Mouse (Mus musculus): Measurements from ENCODE around the gene Mab21l1. TPM values are rescaled to one million over a fixed set of nuclear protein-coding genes. Genes with fewer than 3 reads are reported as not detected.

Mab21l1 gene
- polyA plus RNA-seq, 1 experiment from 2014 or later: 32.2 TPM

- 68% methylated on average over 7 of the region's 7 CpGs for WGBS
- Histone ChIP-seq H3K27ac (ENCODE audit: low read length) (no peak overlapping the region), H3K4me1 (replicated peaks; ENCODE audit: control insufficient read depth, insufficient read depth, low read length) (peaks cover 3% of the 10 kb centered on the region), H3K9me3 (ENCODE audit: control insufficient read depth, low read length) (no peaks in the 10 kb centered on the region), H3K27me3 (replicated peaks; ENCODE audit: control insufficient read depth, insufficient read depth, low read length) (peaks cover 13% of the 10 kb centered on the region), H3K4me2 (ENCODE audit: low read length) (no peak overlapping the region), H3K9ac (replicated peaks; ENCODE audit: low read depth, low read length) (no peak overlapping the region), H3K4me3 (replicated peaks; ENCODE audit: low read length) (no peak overlapping the region), H3K36me3 (ENCODE audit: control insufficient read depth, insufficient read depth) (no peaks in the 10 kb centered on the region)
- no peak for ATAC-seq
Measured at GRCm38 (mm10) chr3:55775245-55775644, 7.1 kb upstream of the Mab21l1 start.

GRCm38 (mm10) chr3:55775753-55776152 lies 6.6 kb upstream of the Mab21l1 start:
- no peak for ATAC-seq
- no peaks in the 10 kb centered on the region for H3K9me3 ChIP-seq (ENCODE audit: control insufficient read depth, low read length)
- peaks cover 8% of the 10 kb centered on the region for H3K4me1 ChIP-seq (replicated peaks; ENCODE audit: control insufficient read depth, insufficient read depth, low read length)
- H3K36me3 ChIP-seq (ENCODE audit: control insufficient read depth, insufficient read depth): no peaks in the 10 kb centered on the region
- H3K27me3 ChIP-seq (replicated peaks; ENCODE audit: control insufficient read depth, insufficient read depth, low read length): peaks cover 13% of the 10 kb centered on the region
- no peak overlapping the region for H3K4me2 ChIP-seq (ENCODE audit: low read length)
- 90% methylated on average over 6 of the region's 6 CpGs for WGBS
- H3K27ac ChIP-seq (ENCODE audit: low read length): no peak overlapping the region
- no peak overlapping the region for H3K9ac ChIP-seq (replicated peaks; ENCODE audit: low read depth, low read length)
- no peak overlapping the region for H3K4me3 ChIP-seq (replicated peaks; ENCODE audit: low read length)

- no peak overlapping the region for H3K27ac ChIP-seq (ENCODE audit: low read length)
Measured at GRCm38 (mm10) chr3:55777501-55777900, 4.8 kb upstream of the Mab21l1 start.

GRCm38 (mm10) chr3:55778764-55779730 lies 3.3 kb upstream of the Mab21l1 start:
- ATAC-seq: no peak
- H3K4me1 ChIP-seq (replicated peaks; ENCODE audit: control insufficient read depth, insufficient read depth, low read length): peaks cover 28% of the 10 kb centered on the region
- H3K27ac ChIP-seq (ENCODE audit: low read length): no peak overlapping the region
- no peak overlapping the region for H3K9ac ChIP-seq (replicated peaks; ENCODE audit: low read depth, low read length)
- H3K9me3 ChIP-seq (ENCODE audit: control insufficient read depth, low read length): no peaks in the 10 kb centered on the region
- peaks cover 34% of the 10 kb centered on the region for H3K27me3 ChIP-seq (replicated peaks; ENCODE audit: control insufficient read depth, insufficient read depth, low read length)
- no peak overlapping the region for H3K4me3 ChIP-seq (replicated peaks; ENCODE audit: low read length)
- 28% methylated on average over 8 of the region's 8 CpGs for WGBS
- H3K4me2 ChIP-seq (ENCODE audit: low read length): no peak overlapping the region
- no peaks in the 10 kb centered on the region for H3K36me3 ChIP-seq (ENCODE audit: control insufficient read depth, insufficient read depth)

More at GRCm38 (mm10) chr3:55777501-55777900, 4.8 kb upstream of the Mab21l1 start:
- Histone ChIP-seq H3K4me2 (ENCODE audit: low read length) (no peak overlapping the region), H3K9ac (replicated peaks; ENCODE audit: low read depth, low read length) (no peak overlapping the region), H3K4me3 (replicated peaks; ENCODE audit: low read length) (no peak overlapping the region), H3K27me3 (replicated peaks; ENCODE audit: control insufficient read depth, insufficient read depth, low read length) (peaks cover 24% of the 10 kb centered on the region), H3K4me1 (replicated peaks; ENCODE audit: control insufficient read depth, insufficient read depth, low read length) (peaks cover 16% of the 10 kb centered on the region), H3K9me3 (ENCODE audit: control insufficient read depth, low read length) (no peaks in the 10 kb centered on the region), H3K36me3 (ENCODE audit: control insufficient read depth, insufficient read depth) (no peaks in the 10 kb centered on the region)
- no peak for ATAC-seq
- 51% methylated on average over 4 of the region's 4 CpGs for WGBS

GRCm38 (mm10) chr3:55780120-55781070 lies 1.9 kb upstream of the Mab21l1 start:
- H3K9ac ChIP-seq (replicated peaks; ENCODE audit: low read depth, low read length): peak overlapping the region; percentile 25; the same call in 1 of the 2 replicates

GRCm38 (mm10) chr3:55781429-55782055 lies 768 bp upstream of the Mab21l1 start:
- 18% methylated on average over 5 of the region's 5 CpGs for WGBS
- Histone ChIP-seq H3K9me3 (ENCODE audit: control insufficient read depth, low read length) (no peaks in the 10 kb centered on the region), H3K36me3 (ENCODE audit: control insufficient read depth, insufficient read depth) (no peaks in the 10 kb centered on the region), H3K9ac (replicated peaks; ENCODE audit: low read depth, low read length) (no peak overlapping the region), H3K27ac (ENCODE audit: low read length) (peak overlapping the region; percentile 7; the same call in 1 of the 2 replicates), H3K4me3 (replicated peaks; ENCODE audit: low read length) (no peak overlapping the region), H3K4me1 (replicated peaks; ENCODE audit: control insufficient read depth, insufficient read depth, low read length) (peaks cover 28% of the 10 kb centered on the region), H3K27me3 (replicated peaks; ENCODE audit: control insufficient read depth, insufficient read depth, low read length) (peaks cover 47% of the 10 kb centered on the region), H3K4me2 (ENCODE audit: low read length) (no peak overlapping the region)
- ATAC-seq: no peak

More at GRCm38 (mm10) chr3:55780120-55781070, 1.9 kb upstream of the Mab21l1 start:
- Histone ChIP-seq H3K27me3 (replicated peaks; ENCODE audit: control insufficient read depth, insufficient read depth, low read length) (peaks cover 40% of the 10 kb centered on the region), H3K36me3 (ENCODE audit: control insufficient read depth, insufficient read depth) (no peaks in the 10 kb centered on the region), H3K4me2 (ENCODE audit: low read length) (peak overlapping the region; percentile 48), H3K4me3 (replicated peaks; ENCODE audit: low read length) (peak overlapping the region; percentile 23; the same call in 1 of the 2 replicates), H3K27ac (ENCODE audit: low read length) (no peak overlapping the region), H3K9me3 (ENCODE audit: control insufficient read depth, low read length) (no peaks in the 10 kb centered on the region), H3K4me1 (replicated peaks; ENCODE audit: control insufficient read depth, insufficient read depth, low read length) (peaks cover 28% of the 10 kb centered on the region)
- WGBS: 7% methylated on average over 53 of the region's 53 CpGs
- peak; percentile 58 for ATAC-seq

- Histone ChIP-seq H3K9ac (replicated peaks; ENCODE audit: low read depth, low read length) (peak overlapping the region; percentile 6; the same call in 1 of the 2 replicates), H3K9me3 (ENCODE audit: control insufficient read depth, low read length) (no peaks in the 10 kb centered on the region), H3K4me1 (replicated peaks; ENCODE audit: control insufficient read depth, insufficient read depth, low read length) (peaks cover 33% of the 10 kb centered on the region), H3K4me3 (replicated peaks; ENCODE audit: low read length) (peak overlapping the region; percentile 24), H3K4me2 (ENCODE audit: low read length) (peak overlapping the region; percentile 29), H3K27ac (ENCODE audit: low read length) (no peak overlapping the region), H3K27me3 (replicated peaks; ENCODE audit: control insufficient read depth, insufficient read depth, low read length) (peaks cover 47% of the 10 kb centered on the region), H3K36me3 (ENCODE audit: control insufficient read depth, insufficient read depth) (no peaks in the 10 kb centered on the region)
- ATAC-seq: no peak
- 6% methylated on average over 22 of the region's 22 CpGs for WGBS
Measured at GRCm38 (mm10) chr3:55782771-55783170, 461 bp downstream of the Mab21l1 start.

GRCm38 (mm10) chr3:55783171-55784081 lies 1.1 kb downstream of the Mab21l1 start:
- Histone ChIP-seq H3K27ac (ENCODE audit: low read length) (no peak overlapping the region), H3K4me3 (replicated peaks; ENCODE audit: low read length) (peak overlapping the region; percentile 24), H3K36me3 (ENCODE audit: control insufficient read depth, insufficient read depth) (no peaks in the 10 kb centered on the region), H3K4me2 (ENCODE audit: low read length) (peak overlapping the region; percentile 29), H3K9me3 (ENCODE audit: control insufficient read depth, low read length) (no peaks in the 10 kb centered on the region), H3K4me1 (replicated peaks; ENCODE audit: control insufficient read depth, insufficient read depth, low read length) (peaks cover 35% of the 10 kb centered on the region), H3K9ac (replicated peaks; ENCODE audit: low read depth, low read length) (peak overlapping the region; percentile 19; the same call in 1 of the 2 replicates), H3K27me3 (replicated peaks; ENCODE audit: control insufficient read depth, insufficient read depth, low read length) (peaks cover 42% of the 10 kb centered on the region)
- ATAC-seq: no peak
- WGBS: 12% methylated on average over 45 of the region's 45 CpGs
